Mouse (Mus musculus): Measurements from ENCODE around the gene Srbd1. TPM values are rescaled to one million over a fixed set of nuclear protein-coding genes. Genes with fewer than 3 reads are reported as not detected.

The Srbd1 gene
- 5.1 and 6.7 TPM in 2 replicates for polyA plus RNA-seq (2014; fragmentation: Nextera tagmentation; extraction: Ambion mirVana)

DNA sequence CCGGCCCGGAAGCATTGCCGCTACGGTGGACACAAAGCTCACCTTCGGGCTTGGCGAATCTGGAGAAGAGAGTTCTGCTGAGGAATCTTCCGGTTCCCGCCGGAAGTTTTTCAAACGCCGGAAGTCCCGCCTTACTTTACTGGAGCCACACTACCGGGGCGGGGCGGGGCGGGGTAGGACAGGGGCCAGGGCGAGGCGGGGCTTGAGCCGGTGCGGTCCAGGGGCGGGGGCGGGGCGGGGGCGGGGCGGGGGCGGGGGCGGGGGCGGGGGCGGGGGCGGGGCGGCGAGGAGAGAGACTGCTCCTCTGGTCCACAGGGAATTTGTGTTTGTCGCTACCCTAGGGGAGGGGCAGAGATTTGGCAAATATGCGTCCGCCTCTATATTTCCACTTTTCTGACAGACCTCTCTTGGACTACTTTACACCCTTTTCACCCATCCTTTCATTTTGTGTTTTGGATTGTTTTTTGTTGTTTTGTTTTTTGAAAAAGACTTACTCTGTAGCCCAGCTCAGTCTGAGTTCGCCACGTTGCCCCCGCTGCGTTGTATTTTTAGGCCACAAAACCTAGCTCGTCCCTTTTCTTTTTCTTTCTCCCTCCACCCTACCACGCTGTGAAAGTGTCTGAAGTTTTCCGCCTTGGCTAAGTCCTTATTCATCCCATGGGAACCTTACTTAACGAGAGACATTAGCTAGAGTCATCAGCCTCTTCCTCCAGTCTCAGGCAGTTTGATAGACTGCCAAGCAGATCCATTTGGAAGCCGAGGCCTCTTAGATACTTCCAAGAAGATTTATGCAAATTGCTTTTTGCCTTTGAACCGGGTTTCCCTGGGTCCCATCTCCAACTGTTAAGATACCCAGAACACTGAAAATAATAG lies at the start of gene Srbd1:
Gene Srbd1, minus strand, starts transcription at position 97 of the 873 bp plus-strand sequence.
- 2% methylated on average over 31 of the region's 45 CpGs for WGBS
- H3K4me2 ChIP-seq (ENCODE audit: low read length), result peak within 1 kb of the TSS; percentile 98
- H3K9me3 ChIP-seq (ENCODE audit: control insufficient read depth, low read length), result no peaks in the 10 kb centered on the region
- H3K9ac ChIP-seq (ENCODE audit: low read length), result peak within 1 kb of the TSS; percentile 89
- peaks cover 10% of the 10 kb centered on the region; the same call in 1 of the 2 replicates for H3K36me3 ChIP-seq (ENCODE audit: control insufficient read depth, insufficient read depth, low read length)
- H3K27ac ChIP-seq (replicated peaks in 1 of 2; ENCODE audit: control insufficient read depth in 1 of 2, insufficient read depth in 1 of 2, low read depth in 2 of 2, low read length in 2 of 2), result peak within 1 kb of the TSS; percentile 36 to 64
- ATAC-seq (ENCODE audit: insufficient number of reproducible peaks, insufficient read depth, low FRiP score, low read depth), result peak; percentile 91
- H3K4me3 ChIP-seq (ENCODE audit: control insufficient read depth in 1 of 2, insufficient read depth in 1 of 2, low read depth in 1 of 2, low read length in 2 of 2), result peak within 1 kb of the TSS; percentile 83 to 96
- no peaks in the 10 kb centered on the region for H3K27me3 ChIP-seq (ENCODE audit: control insufficient read depth, insufficient read depth, low read length)
- H3K4me1 ChIP-seq (ENCODE audit: control insufficient read depth in 2 of 2, insufficient read depth in 2 of 2, low read length in 2 of 2), result peaks cover 4 to 14% of the 10 kb centered on the region in 2 experiments; a peak in 3 of 4 replicates

DNA sequence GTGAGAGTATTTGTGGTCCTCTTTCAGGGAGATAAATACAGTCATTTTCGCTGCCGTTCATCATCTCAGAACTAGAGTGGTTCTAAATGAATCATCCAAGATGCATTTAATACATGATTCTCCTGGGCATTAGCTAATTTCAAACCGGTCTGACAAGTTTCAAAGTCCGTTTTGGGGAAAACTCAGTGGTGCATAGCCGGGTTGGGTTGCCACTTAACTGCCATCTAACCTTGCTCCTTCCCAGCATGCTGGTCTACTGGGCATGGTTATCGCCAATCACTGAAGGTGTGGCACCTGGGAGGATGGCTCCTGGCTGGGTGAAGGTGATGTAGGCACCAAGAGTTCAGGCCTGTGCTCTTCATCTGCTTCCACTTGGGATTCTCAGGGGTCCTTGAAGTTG lies 49.0 kb upstream of the Srbd1 start:
- H3K9ac ChIP-seq (ENCODE audit: low read length), result no peak overlapping the region
- no peak for ATAC-seq (ENCODE audit: insufficient number of reproducible peaks, insufficient read depth, low FRiP score, low read depth)
- no peak overlapping the region for H3K4me3 ChIP-seq (ENCODE audit: control insufficient read depth in 1 of 2, insufficient read depth in 1 of 2, low read depth in 1 of 2, low read length in 2 of 2)
- H3K4me1 ChIP-seq (ENCODE audit: control insufficient read depth in 2 of 2, insufficient read depth in 2 of 2, low read length in 2 of 2), result peaks cover 15 to 23% of the 10 kb centered on the region in 2 experiments
- H3K27ac ChIP-seq (replicated peaks in 1 of 2; ENCODE audit: control insufficient read depth in 1 of 2, insufficient read depth in 1 of 2, low read depth in 2 of 2, low read length in 2 of 2), result no peak overlapping the region
- H3K9me3 ChIP-seq (ENCODE audit: control insufficient read depth, low read length), result no peaks in the 10 kb centered on the region
- WGBS, result 92% methylated on average over 6 of the region's 6 CpGs
- H3K4me2 ChIP-seq (ENCODE audit: low read length), result no peak overlapping the region
- H3K27me3 ChIP-seq (ENCODE audit: control insufficient read depth, insufficient read depth, low read length), result no peaks in the 10 kb centered on the region
- no peaks in the 10 kb centered on the region for H3K36me3 ChIP-seq (ENCODE audit: control insufficient read depth, insufficient read depth, low read length)

DNA sequence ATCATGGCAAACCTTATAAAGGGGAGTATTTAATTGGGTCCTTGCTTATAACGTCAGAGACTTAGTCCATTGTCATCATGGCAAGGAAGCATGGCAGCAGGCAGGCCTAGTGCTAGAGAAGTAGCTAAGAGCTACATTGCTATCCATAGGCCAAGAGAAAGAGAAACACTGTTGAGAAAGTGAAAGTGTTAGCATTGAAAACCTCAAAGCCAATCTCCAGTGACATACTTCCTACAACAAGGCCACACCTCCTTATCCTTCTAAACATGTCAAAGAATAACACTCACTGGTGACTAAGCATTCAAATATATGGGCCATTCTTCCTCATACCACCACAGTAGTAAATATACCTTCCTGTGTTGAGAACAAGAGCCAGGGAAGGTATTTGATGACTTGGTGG lies 42.8 kb upstream of the Srbd1 start:
- peaks cover 27 to 43% of the 10 kb centered on the region in 2 experiments for H3K4me1 ChIP-seq (ENCODE audit: control insufficient read depth in 2 of 2, insufficient read depth in 2 of 2, low read length in 2 of 2)
- no peak overlapping the region for H3K27ac ChIP-seq (replicated peaks in 1 of 2; ENCODE audit: control insufficient read depth in 1 of 2, insufficient read depth in 1 of 2, low read depth in 2 of 2, low read length in 2 of 2)
- no peak for ATAC-seq (ENCODE audit: insufficient number of reproducible peaks, insufficient read depth, low FRiP score, low read depth)
- WGBS, result 88% methylated on average over 1 of the region's 1 CpGs
- no peaks in the 10 kb centered on the region for H3K36me3 ChIP-seq (ENCODE audit: control insufficient read depth, insufficient read depth, low read length)
- H3K9me3 ChIP-seq (ENCODE audit: control insufficient read depth, low read length), result no peaks in the 10 kb centered on the region
- no peak overlapping the region for H3K9ac ChIP-seq (ENCODE audit: low read length)
- H3K27me3 ChIP-seq (ENCODE audit: control insufficient read depth, insufficient read depth, low read length), result no peaks in the 10 kb centered on the region
- H3K4me3 ChIP-seq (ENCODE audit: control insufficient read depth in 1 of 2, insufficient read depth in 1 of 2, low read depth in 1 of 2, low read length in 2 of 2), result no peak overlapping the region
- H3K4me2 ChIP-seq (ENCODE audit: low read length), result no peak overlapping the region

DNA sequence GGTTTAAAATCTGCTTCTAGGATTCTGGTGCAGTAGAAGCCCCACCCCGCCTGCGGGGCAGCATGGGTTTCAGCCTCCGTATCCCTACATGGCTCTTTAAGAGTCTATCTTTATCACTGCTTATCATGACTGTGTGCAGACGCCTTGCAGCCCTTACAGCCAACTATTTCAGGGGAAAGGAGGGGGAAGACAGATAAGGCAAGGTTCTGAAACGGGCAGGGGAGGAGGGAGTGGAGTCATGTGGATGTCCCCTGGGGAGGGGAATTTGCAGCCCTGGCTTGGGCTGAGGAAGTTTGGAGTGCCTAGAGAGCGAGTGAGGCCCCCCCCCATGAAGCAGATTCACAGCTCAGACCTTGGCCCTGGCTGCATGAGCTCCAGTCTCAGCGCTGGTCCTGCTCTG lies 40.6 kb upstream of the Srbd1 start:
- Histone ChIP-seq H3K4me3 (ENCODE audit: control insufficient read depth in 1 of 2, insufficient read depth in 1 of 2, low read depth in 1 of 2, low read length in 2 of 2) (peak overlapping the region in 1 of 2 experiments; percentile 21; a peak in 2 of 4 replicates), H3K27ac (replicated peaks in 1 of 2; ENCODE audit: control insufficient read depth in 1 of 2, insufficient read depth in 1 of 2, low read depth in 2 of 2, low read length in 2 of 2) (peak overlapping the region; percentile 75 to 79), H3K36me3 (ENCODE audit: control insufficient read depth, insufficient read depth, low read length) (no peaks in the 10 kb centered on the region), H3K9me3 (ENCODE audit: control insufficient read depth, low read length) (no peaks in the 10 kb centered on the region), H3K9ac (ENCODE audit: low read length) (peak overlapping the region; percentile 25; the same call in 1 of the 2 replicates), H3K4me1 (ENCODE audit: control insufficient read depth in 2 of 2, insufficient read depth in 2 of 2, low read length in 2 of 2) (peaks cover 27 to 43% of the 10 kb centered on the region in 2 experiments), H3K27me3 (ENCODE audit: control insufficient read depth, insufficient read depth, low read length) (no peaks in the 10 kb centered on the region), H3K4me2 (ENCODE audit: low read length) (peak overlapping the region; percentile 54)
- WGBS, result under 1% methylated on average over 7 of the region's 7 CpGs
- ATAC-seq (ENCODE audit: insufficient number of reproducible peaks, insufficient read depth, low FRiP score, low read depth), result peak; percentile 95

DNA sequence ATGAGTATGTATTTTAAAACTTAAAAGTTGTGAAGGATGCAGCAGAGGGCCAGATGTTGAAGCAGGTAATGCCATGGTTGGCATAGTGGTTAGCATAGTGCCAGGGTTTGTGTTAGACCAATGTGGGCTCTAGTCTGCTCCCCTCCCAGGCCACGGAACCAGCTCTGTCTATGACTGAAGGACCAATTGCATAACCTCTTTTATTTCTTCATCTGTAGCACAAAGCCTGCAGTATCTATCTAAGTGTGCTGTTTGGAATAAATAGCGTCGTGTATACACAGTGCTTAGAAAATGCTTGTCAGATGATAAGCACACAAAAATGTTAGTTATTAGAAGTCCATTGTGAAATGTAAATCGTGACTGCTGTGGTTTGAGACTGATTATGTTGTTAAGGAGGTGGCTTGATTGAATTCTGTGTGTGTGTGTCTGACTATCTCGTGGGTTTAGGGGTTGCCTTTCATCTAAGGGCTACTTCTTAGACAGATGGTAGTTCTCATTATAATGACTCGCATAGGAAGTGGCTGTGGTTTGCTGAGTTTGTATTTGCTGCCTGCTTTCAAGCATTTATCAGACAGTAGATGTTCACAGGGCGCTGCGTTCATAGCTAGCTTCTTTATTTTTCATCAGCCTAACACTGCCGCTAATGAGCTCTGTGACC lies 39.7 kb upstream of the Srbd1 start:
- peak overlapping the region; percentile 54 for H3K4me2 ChIP-seq (ENCODE audit: low read length)
- no peaks in the 10 kb centered on the region for H3K27me3 ChIP-seq (ENCODE audit: control insufficient read depth, insufficient read depth, low read length)
- H3K36me3 ChIP-seq (ENCODE audit: control insufficient read depth, insufficient read depth, low read length), result no peaks in the 10 kb centered on the region
- peak overlapping the region; percentile 75 to 79 for H3K27ac ChIP-seq (replicated peaks in 1 of 2; ENCODE audit: control insufficient read depth in 1 of 2, insufficient read depth in 1 of 2, low read depth in 2 of 2, low read length in 2 of 2)
- peaks cover 27 to 43% of the 10 kb centered on the region in 2 experiments for H3K4me1 ChIP-seq (ENCODE audit: control insufficient read depth in 2 of 2, insufficient read depth in 2 of 2, low read length in 2 of 2)
- H3K9me3 ChIP-seq (ENCODE audit: control insufficient read depth, low read length), result no peaks in the 10 kb centered on the region
- no peak for ATAC-seq (ENCODE audit: insufficient number of reproducible peaks, insufficient read depth, low FRiP score, low read depth)
- WGBS, result 21% methylated on average over 9 of the region's 9 CpGs
- H3K4me3 ChIP-seq (ENCODE audit: control insufficient read depth in 1 of 2, insufficient read depth in 1 of 2, low read depth in 1 of 2, low read length in 2 of 2), result no peak overlapping the region
- 0 out of 2 replicates have a peak overlapping the region, but pooled peaks have one; percentile 44 for H3K9ac ChIP-seq (ENCODE audit: low read length)

DNA sequence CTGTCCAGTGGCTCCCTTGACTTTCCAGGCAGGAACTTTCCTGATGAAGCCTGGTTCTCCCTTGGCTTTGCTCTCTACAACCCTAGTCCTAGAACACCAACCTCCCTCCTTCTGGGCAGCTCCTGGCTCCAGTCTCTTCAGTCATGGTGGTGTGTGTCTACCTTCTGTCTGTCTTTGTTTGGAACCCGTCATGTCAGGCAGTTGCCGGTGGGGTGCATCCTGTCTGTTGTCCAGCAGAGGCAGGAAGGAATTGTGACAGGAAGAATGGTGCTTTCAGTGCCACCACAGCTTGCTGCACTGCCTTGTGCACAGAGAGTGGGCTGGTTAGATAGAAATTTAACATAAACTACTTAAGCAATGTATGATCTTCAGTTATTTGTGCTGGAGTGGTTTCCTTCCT lies 38.8 kb upstream of the Srbd1 start:
- H3K27me3 ChIP-seq (ENCODE audit: control insufficient read depth, insufficient read depth, low read length), result no peaks in the 10 kb centered on the region
- ATAC-seq (ENCODE audit: insufficient number of reproducible peaks, insufficient read depth, low FRiP score, low read depth), result no peak
- peaks cover 27 to 43% of the 10 kb centered on the region in 2 experiments for H3K4me1 ChIP-seq (ENCODE audit: control insufficient read depth in 2 of 2, insufficient read depth in 2 of 2, low read length in 2 of 2)
- H3K9me3 ChIP-seq (ENCODE audit: control insufficient read depth, low read length), result no peaks in the 10 kb centered on the region
- H3K36me3 ChIP-seq (ENCODE audit: control insufficient read depth, insufficient read depth, low read length), result 0 out of 2 replicates have a peak, but pooled peaks cover 4% of the 10 kb centered on the region
- no peak overlapping the region for H3K4me3 ChIP-seq (ENCODE audit: control insufficient read depth in 1 of 2, insufficient read depth in 1 of 2, low read depth in 1 of 2, low read length in 2 of 2)
- peak overlapping the region in 1 of 2 experiments; percentile 55; a peak in 2 of 4 replicates for H3K27ac ChIP-seq (replicated peaks in 1 of 2; ENCODE audit: control insufficient read depth in 1 of 2, insufficient read depth in 1 of 2, low read depth in 2 of 2, low read length in 2 of 2)
- H3K4me2 ChIP-seq (ENCODE audit: low read length), result no peak overlapping the region
- 16% methylated on average over 2 of the region's 2 CpGs for WGBS
- no peak overlapping the region for H3K9ac ChIP-seq (ENCODE audit: low read length)

DNA sequence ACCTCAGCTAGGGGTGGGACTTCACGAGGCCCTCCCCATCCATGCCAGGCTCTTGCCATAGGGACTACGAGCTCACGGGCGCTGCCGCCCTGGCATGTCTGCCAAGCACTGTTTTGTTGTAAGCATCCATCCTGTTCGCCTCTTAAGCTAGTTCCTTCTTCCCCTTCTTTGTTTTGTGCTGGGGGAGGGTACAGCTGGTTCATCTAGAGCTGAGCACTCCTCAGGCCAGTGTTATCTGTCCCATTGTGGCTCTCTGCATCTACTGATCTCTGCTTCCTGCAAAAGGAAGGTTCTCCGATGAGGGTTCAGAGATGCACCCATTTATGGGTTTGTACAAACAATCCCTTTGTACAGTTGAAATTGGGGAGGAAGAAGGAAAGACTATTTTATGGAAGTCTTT lies 31.7 kb upstream of the Srbd1 start:
- no peaks in the 10 kb centered on the region for H3K9me3 ChIP-seq (ENCODE audit: control insufficient read depth, low read length)
- H3K36me3 ChIP-seq (ENCODE audit: control insufficient read depth, insufficient read depth, low read length), result peaks cover 25% of the 10 kb centered on the region
- H3K27me3 ChIP-seq (ENCODE audit: control insufficient read depth, insufficient read depth, low read length), result no peaks in the 10 kb centered on the region
- H3K27ac ChIP-seq (replicated peaks in 1 of 2; ENCODE audit: control insufficient read depth in 1 of 2, insufficient read depth in 1 of 2, low read depth in 2 of 2, low read length in 2 of 2), result no peak overlapping the region
- 61% methylated on average over 7 of the region's 7 CpGs for WGBS
- H3K9ac ChIP-seq (ENCODE audit: low read length), result no peak overlapping the region
- no peak overlapping the region for H3K4me2 ChIP-seq (ENCODE audit: low read length)
- no peak for ATAC-seq (ENCODE audit: insufficient number of reproducible peaks, insufficient read depth, low FRiP score, low read depth)
- H3K4me3 ChIP-seq (ENCODE audit: control insufficient read depth in 1 of 2, insufficient read depth in 1 of 2, low read depth in 1 of 2, low read length in 2 of 2), result no peak overlapping the region
- H3K4me1 ChIP-seq (ENCODE audit: control insufficient read depth in 2 of 2, insufficient read depth in 2 of 2, low read length in 2 of 2), result peaks cover 10 to 13% of the 10 kb centered on the region in 2 experiments; a peak in 3 of 4 replicates
